Mouse (Mus musculus) monocyte, adult 5-6 weeks (primary cell): Measurements from ENCODE around the gene Plac9a. TPM values are rescaled to one million over a fixed set of nuclear protein-coding genes. Genes with fewer than 3 reads are reported as not detected.
"Not testable (repeated sequence)": the region's sequence is repeated elsewhere in the genome, so short reads cannot be mapped to it uniquely, and the experiment has no call there.

Experiments used
- ATAC-seq: fragments of 153-309, 156-312 bp; replicated peaks from 2 replicates; pipeline ENCODE4 v1.8.0; 2017; ENCODE audit warnings: mild to moderate bottlenecking; ENCODE audit not compliant: low TSS enrichment, insufficient number of reproducible peaks, severe bottlenecking, poor library complexity, low FRiP score
- total RNA-seq: library from RNA; stranded (forward); fragments of 200-1000, 200-491, 200-594 nt; gene quantifications from 3 replicates; pipeline ENCODE4 v1.2.3, GENCODE M21; 2017

The Plac9a gene
- total RNA-seq, 1 experiment from 2014 or later = not detected

GRCm38 (mm10) chr14:25867834-25868233 is 35.1 kb downstream of the Plac9a start:
- ATAC-seq = no peak

- ATAC-seq = no peak
Measured at GRCm38 (mm10) chr14:25866832-25867231, 36.1 kb downstream of the Plac9a start.

- ATAC-seq = no peak
Measured at GRCm38 (mm10) chr14:25866384-25866783, 36.5 kb downstream of the Plac9a start.

GRCm38 (mm10) chr14:25865251-25865650 is 37.6 kb downstream of the Plac9a start:
- ATAC-seq = no peak

- no peak for ATAC-seq
Measured at GRCm38 (mm10) chr14:25863721-25864120, 39.2 kb downstream of the Plac9a start.

- ATAC-seq = peak; percentile 81
Measured at GRCm38 (mm10) chr14:25861771-25862530, 40.9 kb downstream of the Plac9a start.

- no peak for ATAC-seq
Measured at GRCm38 (mm10) chr14:25857940-25858339, 45.0 kb downstream of the Plac9a start.

GRCm38 (mm10) chr14:25857168-25857621 is 45.7 kb downstream of the Plac9a start:
- ATAC-seq = peak; percentile 49

GRCm38 (mm10) chr14:25855241-25855885 is 47.5 kb downstream of the Plac9a start:
- ATAC-seq = no peak

- ATAC-seq = no peak
Measured at GRCm38 (mm10) chr14:25853717-25854452, 49.0 kb downstream of the Plac9a start.

- no peak for ATAC-seq
Measured at GRCm38 (mm10) chr14:25853295-25853694, 49.6 kb downstream of the Plac9a start.

GRCm38 (mm10) chr14:25852121-25852561 is 50.8 kb downstream of the Plac9a start:
- no peak for ATAC-seq

GRCm38 (mm10) chr14:25851189-25851588 is 51.7 kb downstream of the Plac9a start:
- ATAC-seq = no peak

GRCm38 (mm10) chr14:25850433-25850832 is 52.5 kb downstream of the Plac9a start:
- no peak for ATAC-seq

- not testable (repeated sequence) for ATAC-seq
Measured at GRCm38 (mm10) chr14:25848708-25849107, 54.2 kb downstream of the Plac9a start.

- ATAC-seq = no peak; the same call in 1 of the 2 replicates
Measured at GRCm38 (mm10) chr14:25848237-25848636, 54.7 kb downstream of the Plac9a start.

GRCm38 (mm10) chr14:25847660-25848059 is 55.2 kb downstream of the Plac9a start:
- no peak for ATAC-seq

GRCm38 (mm10) chr14:25846516-25846915 is 56.4 kb downstream of the Plac9a start:
- ATAC-seq = no peak

GRCm38 (mm10) chr14:25845832-25846383 is 57.0 kb downstream of the Plac9a start:
- ATAC-seq = no peak
